Mouse (Mus musculus) cerebellum, adult 8-10 months (tissue): ENCODE measurements around the gene Nsd2.

Experiments
- DNase-seq: peaks from one replicate; pipeline ENCODE4 v3.0.0; 2022

The Nsd2 gene

DNA sequence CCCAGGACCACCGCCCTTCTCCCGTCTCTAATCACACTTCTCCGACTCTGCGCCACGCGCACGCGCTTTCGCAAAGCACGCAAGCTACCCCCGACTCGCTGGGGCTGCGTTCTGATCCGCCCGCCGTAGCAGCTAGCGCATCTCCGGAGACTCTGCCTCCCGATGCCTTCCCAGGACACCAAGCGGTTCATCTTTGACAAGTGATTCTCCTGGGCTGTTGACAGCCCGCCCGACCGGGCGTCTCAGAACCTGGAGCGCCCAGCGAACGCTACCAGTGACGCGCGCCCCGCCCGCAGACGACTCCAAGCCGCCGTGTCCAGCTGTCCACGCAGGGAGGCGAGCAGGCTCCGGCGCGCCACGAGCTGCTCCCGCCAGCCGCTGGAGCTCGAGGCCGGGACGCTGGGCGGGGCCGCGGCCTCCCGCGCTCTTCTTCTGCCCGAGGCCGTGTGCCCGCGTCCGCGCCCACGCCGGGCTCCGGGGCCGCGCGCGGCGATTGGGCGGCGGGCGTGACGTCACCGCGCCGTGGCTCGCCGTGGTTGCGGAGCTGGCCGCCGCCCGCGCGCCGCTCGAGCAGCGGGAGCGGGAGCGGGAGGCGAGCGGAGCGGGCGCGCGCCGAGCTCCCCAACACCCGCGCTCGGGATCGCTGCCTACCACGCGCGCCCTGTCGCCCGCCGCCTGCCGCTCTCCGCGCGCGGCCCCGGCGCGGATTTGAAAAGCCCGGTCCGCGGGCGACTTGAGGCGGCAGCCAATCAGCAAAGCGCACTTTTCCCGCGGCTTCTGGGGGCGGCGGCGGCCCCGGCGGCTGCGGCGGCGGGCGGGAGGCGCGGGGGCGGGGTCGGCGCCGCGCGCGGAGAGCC lies at the start of gene Nsd2:
TSS of gene Nsd2 (plus strand) at position 850 of the 857 bp plus-strand sequence.
- DNase-seq, result peak; percentile 87

DNA sequence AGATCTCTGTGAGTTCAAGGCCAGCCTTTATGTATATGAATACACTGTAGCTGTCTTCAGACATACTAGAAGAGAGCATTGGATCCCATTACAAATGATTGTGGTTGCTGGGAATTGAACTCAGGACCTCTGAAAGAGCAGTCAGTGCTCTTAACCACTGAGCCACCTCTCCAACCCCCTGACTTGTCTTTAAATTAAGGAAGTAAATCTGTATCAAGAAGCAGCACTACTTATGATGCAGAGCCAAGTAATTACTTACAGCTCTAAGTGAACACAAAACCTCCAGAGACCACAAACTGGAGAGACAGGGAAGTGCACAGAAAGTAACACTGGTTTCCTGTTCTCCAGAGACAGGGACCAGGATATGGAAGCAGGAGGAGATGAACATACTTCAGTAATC lies 43.3 kb upstream of the Nsd2 start:
- DNase-seq, result no peak

GRCm38 (mm10) chr5:33781964-33782344 lies 38.6 kb upstream of the Nsd2 start:
- DNase-seq, result no peak

- DNase-seq, result peak; percentile 94
These were observed 38.1 kb upstream of the Nsd2 start, which contains the start of gene Letm1 for GRCm38 (mm10) chr5:33782345-33782998. Letm1 (minus strand) TSS chr5:33782817.

GRCm38 (mm10) chr5:33782999-33783390 lies 37.5 kb upstream of the Nsd2 start:
- no peak for DNase-seq

DNA sequence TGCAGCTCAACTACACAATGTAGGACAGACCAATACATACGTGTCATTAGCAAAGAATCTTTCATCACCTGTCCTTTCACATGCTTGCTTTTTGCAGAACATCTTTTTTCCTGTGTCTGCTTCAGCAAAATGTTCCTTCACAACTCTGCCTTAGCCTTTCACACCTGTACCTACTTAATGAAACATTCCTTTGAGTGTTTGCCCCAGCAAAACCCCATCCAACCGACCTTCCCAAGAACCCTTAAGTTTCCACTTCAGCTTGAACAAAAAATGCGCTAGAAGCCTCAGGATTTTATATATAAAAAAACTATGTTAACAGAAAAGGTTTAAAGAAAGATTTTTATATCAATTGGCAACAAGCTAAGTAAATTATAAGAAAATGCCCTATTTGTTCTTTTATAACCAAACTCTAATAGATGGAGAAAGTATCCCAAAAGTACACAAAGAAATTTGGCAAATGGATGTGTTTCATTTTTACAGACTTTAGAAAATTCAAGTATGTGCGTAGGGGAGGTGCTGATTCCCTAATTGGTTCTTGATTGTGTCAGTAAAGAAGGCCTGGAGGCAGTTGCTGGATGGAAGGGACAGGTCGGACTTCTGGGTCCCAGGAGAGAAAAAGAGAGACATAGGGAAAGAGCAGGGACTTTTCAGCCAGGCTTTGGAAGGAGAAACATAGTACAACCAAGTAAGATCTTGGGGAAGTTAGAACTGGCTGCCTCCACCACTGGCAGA lies 28.4 kb upstream of the Nsd2 start:
- DNase-seq, result no peak

DNA sequence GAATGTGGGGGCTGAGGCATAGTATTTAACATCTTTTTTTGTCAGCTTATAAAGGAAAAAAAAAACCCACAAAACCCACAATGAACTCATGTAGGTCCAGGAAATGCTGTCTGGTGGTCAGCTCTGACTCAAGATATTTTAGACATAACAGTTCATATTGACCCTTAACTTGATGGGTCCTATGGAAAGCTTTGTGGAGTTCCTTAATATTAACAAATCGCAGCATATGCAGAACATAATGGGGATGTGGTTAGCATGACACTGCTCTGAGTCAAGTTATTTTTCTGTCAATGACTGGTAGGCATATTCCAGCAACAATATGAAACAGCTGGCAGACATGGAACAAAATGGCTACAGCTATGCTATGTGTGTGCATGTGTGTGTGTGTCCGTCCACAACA lies 17.2 kb upstream of the Nsd2 start:
- no peak for DNase-seq

GRCm38 (mm10) chr5:33811519-33811918 lies 9.0 kb upstream of the Nsd2 start:
- DNase-seq, result no peak

DNA sequence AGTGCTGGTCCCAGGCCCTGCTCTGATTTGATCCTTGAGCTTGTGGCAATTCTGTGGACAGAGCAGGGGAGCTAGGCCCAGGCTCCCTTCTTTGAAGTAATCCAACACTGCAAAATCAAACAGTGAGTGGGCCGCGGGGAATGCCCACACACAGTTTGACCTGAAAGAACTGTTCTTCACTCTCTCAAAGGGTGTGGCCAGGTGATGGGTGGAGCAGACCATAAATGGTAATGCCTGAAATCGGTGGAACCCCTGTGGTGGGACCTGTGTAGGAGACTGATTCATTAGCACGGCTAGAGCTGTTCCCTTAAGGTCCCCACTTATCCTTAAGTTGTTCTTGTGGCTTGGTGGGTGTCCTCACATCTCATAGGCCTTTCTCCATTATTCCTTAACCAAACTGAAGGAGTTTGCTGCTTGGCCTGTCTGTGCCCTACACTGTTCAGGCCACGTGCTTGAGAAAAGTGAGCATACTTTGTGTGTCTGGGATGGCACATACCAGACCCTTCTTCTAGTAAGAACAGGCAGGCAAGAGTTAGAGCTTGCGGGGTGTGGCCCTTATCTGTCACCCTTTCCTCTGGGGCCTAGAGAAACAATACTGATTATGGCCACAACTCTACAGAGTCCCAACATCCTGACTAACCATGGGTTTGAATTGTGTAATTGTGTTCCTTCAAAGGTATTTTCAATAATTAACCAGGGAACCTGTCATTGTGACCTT lies 4.4 kb upstream of the Nsd2 start:
- DNase-seq, result no peak

DNA sequence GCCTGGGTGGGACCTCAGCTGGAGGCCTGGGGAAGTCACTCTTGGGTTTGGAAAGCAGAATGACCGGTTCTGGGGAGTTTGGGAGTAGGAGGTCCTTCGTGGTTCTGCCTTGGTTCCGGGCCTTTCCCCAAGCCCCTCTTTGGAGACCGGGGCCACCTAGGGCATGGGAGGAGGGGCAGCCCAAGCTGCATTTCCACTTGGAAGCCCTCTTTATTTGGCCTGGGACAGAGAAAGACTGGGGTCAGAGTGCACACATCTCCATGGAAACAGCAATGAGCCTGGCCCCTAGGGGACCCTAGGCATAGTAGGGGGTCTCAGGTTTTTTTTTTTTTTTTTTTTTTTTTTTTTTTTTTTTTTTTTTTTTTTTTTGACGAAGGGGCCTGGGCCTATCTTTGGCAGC lies 2.4 kb upstream of the Nsd2 start:
- DNase-seq, result no peak

DNA sequence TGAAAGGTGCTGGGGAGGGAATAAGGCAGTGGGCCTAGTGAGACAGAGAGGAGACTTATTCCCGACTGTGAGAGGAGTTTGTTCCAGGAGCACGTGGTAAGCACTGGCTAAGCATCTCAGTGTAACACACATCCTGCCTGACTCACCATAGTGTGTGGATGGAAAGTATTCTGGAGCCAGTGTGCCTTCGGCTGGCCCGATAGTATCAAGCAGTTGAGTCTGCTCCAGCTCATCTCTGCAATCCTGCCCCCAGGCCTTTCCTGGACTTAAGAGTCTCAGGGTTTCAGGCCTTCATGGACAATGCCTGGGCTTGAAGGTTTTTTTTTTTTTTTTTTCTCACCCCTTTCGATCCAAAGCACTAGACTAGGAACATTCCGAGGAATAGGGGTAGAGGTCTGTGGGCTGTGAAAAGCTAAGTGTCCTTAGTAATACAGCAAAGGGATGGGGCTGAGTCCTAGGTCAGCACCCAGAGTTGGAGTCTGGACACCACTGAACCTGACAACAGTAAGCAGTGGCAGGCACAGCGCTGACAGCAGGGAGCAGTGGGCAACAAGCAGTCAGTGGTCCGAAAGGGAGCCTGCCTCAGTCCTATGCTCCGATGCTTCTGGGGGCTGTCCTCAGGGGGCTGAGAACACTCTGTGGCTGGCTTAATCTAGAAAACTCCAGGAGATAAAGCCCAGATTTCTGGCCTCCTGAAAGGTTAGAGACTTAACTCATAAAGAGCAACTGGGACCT lies 1.2 kb upstream of the Nsd2 start:
- peak; percentile 20 for DNase-seq

DNA sequence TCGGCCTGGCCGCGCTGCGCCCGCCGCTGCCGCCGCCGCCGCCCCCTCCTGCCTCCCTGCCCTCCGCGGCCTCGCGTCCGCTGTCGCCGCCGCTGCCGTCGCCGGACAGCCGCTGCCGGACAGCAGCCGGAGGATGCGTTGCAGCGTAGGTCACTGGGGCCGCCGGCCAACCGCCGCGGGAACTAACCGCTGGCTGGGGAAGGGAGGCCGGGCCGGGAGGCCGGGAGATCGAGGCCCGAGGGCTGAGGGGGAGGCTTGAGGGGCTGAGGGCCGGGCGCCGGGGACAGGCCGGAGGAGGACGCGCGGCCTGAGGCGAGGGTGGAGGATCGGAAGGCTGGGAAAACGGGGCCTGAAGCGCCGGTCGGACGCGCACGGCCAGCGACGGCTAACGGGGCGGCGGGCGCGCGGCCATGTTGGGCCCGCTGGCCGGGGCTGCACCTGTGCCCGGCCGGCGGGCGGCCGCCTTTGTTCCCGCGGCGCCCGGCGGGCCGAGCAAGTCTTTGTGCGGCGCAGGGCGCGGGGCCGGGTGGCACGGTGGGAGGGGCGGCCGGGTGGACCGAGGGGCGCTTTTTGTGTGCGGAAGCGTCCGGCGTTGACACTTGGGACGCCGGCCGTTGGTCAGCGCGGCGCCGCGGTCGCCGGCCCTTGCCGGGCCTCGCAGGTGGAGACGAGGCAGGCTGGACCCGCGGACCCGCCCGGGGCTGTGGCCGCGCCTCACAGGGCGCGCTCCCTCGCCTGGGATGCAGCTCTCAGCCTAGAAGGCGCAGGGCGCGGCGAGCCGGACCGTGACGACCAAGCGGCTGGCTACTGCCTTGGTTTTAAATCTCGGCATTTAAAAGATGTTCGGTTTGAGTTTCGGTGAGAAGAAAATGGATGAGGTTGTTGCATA lies 452 bp downstream of the Nsd2 start:
- DNase-seq, result peak; percentile 53

GRCm38 (mm10) chr5:33821901-33822427 lies 1.4 kb downstream of the Nsd2 start:
- no peak for DNase-seq

DNA sequence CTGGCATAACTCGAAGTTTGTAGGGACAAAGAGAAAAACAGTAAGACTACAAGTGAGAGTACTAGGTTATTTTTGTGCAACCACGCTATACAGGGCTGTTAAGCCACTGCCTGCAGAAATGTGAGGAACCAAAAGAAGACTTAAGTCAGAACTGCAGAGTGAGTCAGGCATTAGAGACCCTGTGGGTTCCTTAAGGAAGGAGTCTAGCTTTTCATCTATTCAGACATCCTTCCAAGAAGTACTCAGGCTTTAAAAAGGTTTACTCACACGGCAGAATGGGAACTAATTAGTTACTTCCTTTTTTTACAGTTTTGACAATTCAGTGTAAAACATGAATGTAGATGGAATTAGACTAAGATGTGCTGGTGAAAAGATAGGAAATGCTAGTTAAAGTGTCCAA lies 1.9 kb downstream of the Nsd2 start:
- no peak for DNase-seq

DNA sequence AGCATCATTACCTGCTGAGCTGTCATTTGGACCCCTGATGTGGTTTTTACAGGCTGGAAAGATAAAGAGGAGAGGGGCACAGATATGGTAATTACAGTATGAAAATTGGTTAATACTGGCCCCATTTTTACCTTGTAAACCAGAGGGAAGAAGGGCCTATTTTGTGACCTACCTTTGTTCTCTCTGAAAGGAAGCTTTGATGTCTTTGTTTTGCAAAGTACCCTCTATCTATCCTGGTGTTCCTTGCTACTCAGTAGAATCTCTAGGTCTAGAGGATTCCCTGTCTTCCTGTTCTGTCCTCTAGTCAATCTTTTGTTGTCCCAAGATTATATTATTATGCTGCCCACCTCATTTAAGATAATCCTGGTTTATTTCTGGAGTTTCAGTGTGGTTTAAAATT lies 5.5 kb downstream of the Nsd2 start:
- DNase-seq, result no peak

DNA sequence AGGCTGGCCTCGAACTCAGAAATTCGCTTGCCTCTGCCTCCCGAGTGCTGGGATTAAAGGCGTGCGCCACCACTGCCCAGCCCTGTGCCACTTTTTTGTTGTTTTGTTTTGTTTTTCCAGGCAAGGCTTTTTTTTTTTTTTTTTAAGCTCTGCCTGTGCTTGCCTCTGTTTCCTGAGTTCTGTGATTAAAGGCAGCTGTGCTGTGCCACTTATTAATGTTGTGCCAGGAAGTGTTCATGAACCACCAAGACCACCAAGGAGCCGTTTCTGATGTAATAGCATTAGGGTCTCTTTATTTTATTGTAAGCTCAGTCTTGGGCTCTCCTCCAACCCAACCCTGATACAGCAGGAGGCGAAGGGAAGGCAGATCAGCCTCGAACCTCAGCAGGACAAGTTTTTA lies 7.6 kb downstream of the Nsd2 start:
- DNase-seq, result no peak

DNA sequence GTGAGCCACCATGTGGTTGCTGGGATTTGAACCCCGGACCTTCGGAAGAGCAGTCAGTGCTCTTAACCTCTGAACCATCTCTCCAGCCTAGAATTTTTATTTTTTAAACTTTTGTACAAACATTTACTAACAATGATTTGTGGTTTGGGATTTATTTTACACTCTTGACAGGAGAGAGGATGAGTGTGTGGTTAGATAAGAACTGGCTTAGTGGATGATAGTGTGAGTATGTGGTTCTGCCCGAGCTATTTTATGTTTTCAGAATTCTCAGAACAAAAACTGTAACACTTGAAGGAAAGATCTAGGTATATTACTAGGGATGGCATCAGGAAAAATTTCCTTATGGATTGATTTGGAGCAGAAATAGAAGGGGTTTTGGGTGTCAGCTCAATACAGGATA lies 9.4 kb downstream of the Nsd2 start:
- DNase-seq, result no peak

GRCm38 (mm10) chr5:33830832-33831231 lies 10.3 kb downstream of the Nsd2 start:
- DNase-seq, result no peak

GRCm38 (mm10) chr5:33841331-33841730 lies 20.8 kb downstream of the Nsd2 start:
- no peak for DNase-seq

DNA sequence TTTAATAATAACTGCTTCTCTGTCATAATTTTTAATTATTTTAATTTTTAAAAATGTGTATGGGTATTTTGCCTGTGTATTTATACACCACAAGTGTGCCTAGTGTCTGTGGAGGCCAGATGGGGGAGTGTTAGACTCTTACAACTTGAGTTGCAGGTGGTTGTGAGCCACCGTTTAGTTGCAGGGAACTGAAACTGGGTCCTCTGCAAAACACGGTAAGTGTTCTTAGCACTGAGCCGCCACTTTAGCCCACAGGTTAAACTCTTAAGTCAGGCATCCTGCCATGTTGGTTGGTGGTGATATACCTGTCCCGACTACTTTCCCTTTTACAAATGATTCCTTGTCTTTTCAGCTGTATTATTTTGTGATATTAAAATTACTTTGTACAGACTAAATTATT lies 22.0 kb downstream of the Nsd2 start:
- no peak for DNase-seq

DNA sequence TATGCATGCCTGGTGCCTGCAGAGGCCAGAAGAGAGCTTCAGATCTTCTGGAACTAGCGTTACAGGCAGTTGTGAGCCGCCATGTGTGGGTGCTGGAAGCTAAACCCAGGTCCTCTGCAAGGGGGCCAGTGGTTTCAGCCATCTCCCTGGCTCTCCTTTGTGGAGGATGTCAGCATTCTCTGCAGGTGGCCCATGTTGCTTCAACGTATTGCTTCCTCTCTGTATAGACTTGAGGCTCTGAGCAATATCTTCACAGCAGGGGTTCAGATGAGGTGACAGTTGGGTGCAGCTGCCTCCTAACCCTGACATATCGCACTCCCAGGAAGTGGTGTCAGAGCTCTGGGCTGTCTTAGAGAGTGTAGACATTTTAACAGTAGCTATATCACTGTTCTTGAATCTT lies 30.9 kb downstream of the Nsd2 start:
- DNase-seq, result no peak
